Mouse (Mus musculus) natural killer cell, adult 2 months (primary cell): ENCODE measurements around the gene Ubqln4.
"Not testable (repeated sequence)": the region's sequence is repeated elsewhere in the genome, so short reads cannot be mapped to it uniquely, and the experiment has no call there.

Experiments used
- DNase-seq, 2 experiments: peaks; one replicate each; pipeline ENCODE4 v3.0.0; 2022; ENCODE audit warnings: low spot score in 2 of 2

Gene Ubqln4

DNA sequence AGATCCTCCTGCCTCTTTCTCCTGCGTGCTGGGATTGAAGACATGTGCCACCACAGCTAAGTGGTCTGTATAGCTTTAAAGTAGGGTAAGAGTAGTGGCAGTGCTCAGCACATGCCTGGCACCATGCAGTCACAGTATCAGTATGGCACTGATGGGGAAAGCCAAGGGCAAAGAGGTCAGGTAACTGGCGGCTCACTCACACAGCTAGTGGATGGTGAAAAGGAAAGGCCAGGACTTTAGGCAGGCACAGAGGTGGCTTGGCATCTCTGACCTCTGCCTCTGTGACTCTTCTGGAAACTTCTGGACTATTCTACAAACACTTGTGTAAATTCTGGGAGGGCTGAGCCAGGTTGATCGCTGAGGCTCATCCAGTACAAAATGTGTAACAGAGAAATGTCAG, 12.6 kb downstream of the Ubqln4 start:
- DNase-seq = no peak

GRCm38 (mm10) chr3:88566536-88567061, 13.0 kb downstream of the Ubqln4 start:
- no peak for DNase-seq

DNA sequence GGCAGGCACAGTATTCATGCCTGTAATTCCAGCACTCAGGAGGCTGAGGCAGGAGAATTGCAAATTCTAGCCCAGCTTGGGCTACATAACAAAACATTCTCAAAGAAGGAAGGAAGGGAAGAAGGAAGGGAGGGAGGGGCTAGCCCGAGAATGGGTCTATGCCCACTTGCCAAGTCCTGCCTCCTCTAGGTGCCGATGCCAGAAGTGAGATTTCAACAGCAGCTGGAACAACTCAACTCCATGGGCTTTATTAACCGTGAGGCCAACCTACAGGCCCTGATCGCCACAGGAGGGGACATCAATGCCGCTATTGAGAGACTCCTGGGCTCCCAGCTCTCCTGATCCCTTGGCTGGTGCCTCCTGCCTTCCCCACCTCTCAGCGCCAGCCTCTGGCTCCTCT, 14.3 kb downstream of the Ubqln4 start:
- DNase-seq = no peak

GRCm38 (mm10) chr3:88568615-88569014, 15.1 kb downstream of the Ubqln4 start:
- no peak for DNase-seq

DNA sequence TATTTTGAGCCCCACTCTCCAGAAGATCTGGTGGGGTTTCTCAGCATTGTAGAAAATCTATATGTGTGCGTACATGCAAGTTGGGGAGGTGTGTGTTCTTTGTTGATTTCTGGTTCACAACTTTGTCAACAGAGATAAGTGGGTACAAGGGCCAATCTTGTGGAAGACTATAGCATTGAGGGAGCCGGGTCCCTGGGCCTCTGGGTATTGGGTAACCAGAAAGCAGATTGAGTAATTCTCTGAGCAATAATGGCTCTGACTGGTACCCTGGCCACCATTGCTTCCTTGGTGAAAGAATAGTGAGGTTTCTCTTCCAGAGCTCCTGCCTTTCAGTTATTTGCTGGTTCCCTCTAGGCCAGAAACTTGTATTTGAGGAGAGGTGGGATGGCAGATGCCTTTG, 15.5 kb downstream of the Ubqln4 start:
- no peak for DNase-seq

- no peak for DNase-seq
Observed at GRCm38 (mm10) chr3:88569694-88570093, 16.1 kb downstream of the Ubqln4 start.

GRCm38 (mm10) chr3:88570341-88570740, 16.8 kb downstream of the Ubqln4 start:
- no peak for DNase-seq

DNA sequence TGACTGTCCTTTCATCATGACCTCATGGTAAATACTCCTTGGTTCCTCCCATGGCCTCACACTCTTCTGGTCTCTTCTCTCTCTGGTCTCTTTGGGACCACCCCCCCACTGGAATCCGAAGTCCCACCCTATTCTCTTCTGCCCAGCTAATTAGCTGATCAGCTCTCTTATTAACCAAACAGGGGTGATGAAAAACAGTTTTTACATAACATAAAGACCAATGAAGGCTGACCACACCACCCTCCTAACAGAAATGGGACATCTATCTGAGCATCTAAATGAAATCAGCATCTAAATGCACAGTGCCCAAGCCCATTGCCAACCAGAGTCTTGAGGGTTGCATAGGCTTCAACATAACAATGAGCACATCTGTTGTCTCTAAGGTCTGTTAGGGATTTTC, 18.3 kb downstream of the Ubqln4 start:
- DNase-seq = no peak

DNA sequence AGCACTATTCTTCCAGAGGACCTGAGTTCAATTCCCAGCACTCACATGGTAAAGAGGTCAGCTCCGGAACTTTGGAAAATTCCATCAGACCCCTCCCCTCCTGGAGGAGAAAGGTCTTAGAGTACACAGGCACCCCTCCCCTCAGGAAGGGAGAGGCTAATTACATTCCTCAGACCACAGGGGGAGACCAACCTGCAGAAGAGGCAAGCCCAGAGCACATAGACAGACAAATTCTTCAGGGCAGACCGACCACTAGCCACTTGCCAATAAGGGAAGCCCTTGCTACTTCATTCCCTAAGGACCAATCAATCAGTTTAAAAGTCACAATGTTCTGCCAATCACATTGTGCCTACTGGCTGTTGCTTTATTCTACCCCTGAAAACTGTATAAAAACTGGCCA, 19.3 kb downstream of the Ubqln4 start:
- DNase-seq = no peak

DNA sequence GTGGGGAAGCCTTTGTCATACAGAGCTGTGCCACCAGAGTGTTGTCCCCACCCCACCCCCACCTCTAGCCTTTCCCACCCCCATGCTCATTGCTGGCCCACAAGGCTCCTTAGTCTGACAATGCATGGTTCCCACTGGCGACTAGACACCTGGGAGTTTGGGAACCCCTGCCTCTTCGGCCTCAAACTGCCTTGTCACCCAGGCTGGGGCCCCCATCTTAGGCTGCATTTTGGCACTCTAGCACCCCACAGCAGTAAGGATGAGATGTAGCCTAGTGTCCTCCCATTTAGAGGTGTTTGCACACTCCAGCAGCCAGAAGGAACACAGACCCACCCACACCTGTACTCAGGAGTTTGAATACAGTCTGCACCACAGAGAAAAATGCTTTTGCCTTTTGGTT, 20.3 kb downstream of the Ubqln4 start:
- DNase-seq = no peak

DNA sequence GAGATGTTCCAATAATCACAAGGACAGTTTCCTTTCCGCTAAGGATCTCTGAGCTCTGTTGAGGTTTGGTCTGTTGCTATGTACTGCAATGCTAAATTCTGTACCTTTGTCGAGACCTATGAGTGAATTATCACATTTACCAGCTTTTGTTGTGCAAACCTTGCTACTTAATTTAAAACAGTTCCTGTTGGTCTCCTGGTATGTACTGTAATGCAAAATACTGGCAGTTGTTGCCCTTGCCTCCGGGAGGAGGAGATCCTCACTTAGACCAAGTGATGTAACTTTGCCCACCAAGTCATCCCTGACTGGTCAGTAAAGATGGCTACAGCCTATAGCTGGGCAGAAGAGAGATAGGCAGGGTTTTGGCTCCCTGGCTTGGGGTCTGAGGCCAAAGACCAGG, 22.0 kb downstream of the Ubqln4 start, which contains the start of gene Ssr2:
TSS of gene Ssr2 (plus strand) at position 337 of the 400 bp plus-strand sequence.
- DNase-seq = no peak

DNA sequence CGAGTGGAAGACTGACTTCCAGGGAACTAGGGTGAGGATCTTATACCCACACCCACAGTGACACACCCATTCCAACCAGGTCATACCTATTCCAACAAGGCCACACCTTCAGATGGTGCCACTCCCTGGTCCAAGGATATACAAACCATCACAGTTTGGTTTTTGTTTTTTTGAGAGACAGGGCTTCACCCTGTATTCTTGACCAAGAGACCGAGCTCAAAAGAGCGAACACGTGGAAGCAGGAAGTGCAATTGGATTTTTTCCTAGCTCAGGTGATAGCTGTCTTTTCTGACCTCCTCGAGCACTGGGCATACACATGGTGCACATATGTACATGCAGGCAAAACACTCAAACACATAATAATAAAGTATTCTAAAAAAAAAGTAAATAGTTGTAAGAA, 24.3 kb downstream of the Ubqln4 start:
- DNase-seq = not testable (repeated sequence)

DNA sequence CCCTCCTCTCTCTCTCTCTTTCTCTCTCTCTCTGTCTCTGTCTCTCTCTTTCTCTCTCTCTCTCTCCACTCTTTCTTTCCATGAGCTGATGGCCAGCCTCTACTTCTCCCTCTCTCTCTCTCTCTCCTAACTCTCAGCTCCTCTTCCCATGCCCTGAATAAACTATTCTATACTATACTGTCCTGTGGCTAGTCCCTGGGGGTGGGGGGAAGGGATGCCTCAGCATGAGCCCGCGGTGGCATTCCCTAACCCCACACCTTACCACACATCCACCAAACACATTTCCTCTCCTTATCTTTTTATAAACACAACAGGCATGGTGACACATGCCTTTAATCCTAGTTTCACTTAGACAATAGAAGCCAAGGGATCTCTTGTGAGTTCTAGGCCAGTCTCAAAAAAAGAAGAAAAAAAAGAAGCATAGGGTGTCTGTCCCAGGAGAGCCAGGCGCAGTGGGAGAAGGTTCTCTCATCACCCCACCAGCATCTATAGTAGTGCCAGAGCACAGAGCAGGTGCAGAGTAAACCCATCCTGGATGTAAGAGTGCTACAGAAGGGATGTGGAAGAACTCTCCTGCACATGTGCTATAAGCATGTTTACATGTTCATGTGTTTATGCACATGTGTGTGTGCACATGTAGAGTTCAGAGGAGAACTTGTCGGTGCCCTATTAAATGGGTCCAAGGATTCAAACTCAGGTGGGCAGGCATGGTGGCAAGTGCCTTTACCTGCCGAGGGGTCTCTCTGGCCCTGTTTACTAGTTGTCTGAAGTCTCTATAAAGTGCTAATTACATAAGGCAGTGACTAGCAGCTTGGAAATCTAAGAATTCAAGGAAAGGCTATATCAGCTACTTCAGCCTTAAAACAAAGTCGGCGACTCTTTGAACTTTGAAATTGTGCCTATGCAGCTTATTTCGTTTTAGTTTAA, 25.2 kb downstream of the Ubqln4 start:
- DNase-seq = no peak

GRCm38 (mm10) chr3:88579454-88580117, 26.0 kb downstream of the Ubqln4 start:
- peak; percentile 73 to 74 for DNase-seq

DNA sequence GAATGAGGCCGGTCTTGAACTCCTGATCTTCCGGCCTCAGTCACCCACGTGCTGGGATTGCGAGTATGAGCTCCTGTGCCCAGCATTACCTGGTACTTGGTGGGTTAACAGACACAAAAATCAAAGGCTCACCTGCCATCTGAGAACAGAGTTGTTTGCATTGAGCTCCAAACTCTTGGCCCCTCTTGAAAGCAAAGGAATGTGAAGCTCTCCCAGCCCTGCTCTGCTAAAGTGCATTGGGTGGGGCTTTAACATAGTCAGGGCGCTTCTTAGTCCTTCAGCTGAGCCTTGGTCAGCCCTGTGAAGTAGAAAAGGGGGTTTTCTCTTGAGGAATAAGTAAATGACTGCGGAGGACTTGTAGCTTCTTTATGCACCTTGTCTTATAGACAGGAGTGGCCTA, 32.2 kb downstream of the Ubqln4 start:
- no peak for DNase-seq

DNA sequence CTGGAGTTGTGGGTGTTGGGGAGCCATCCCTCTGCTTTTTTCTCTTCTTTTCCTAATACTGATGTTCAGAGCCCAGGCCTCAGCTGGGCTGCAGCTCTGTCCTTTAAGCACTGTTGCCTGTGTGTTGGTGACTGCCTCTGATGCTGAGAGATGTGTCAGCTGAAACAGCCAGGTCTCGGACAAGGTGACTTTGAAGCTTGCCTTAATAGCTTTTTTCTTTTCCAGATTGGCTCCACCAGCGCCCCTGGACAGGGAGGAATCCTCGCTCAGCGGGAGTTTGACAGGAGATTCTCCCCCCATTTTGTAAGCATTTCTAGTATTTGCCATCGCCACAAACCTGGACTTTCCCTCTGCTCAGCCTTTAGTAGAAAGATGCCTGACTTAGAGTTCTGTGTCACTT, 33.1 kb downstream of the Ubqln4 start:
- no peak for DNase-seq

GRCm38 (mm10) chr3:88590246-88590645, 36.7 kb downstream of the Ubqln4 start:
- DNase-seq = no peak

DNA sequence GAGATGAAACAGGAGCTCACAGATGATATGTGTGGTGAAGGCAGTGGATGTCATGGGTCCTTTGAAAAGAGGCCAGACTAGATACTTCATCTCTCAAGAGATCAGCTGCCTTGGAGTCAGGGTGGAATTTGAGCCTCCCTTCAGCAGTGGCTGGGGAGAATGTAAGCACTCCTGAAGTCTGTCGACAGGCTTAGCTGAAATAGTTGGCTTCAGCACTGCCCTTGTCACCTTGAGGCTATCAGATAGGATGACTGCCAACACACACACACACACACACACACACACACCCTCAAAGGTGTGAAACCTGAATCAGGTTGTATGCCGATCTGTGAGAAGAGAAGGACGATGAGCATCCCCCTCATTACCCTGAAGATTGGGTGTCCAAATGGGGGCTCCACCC, 37.5 kb downstream of the Ubqln4 start:
- no peak for DNase-seq

- peak; percentile 54 to 61 for DNase-seq
Observed at GRCm38 (mm10) chr3:88591950-88592731, 38.6 kb downstream of the Ubqln4 start.

DNA sequence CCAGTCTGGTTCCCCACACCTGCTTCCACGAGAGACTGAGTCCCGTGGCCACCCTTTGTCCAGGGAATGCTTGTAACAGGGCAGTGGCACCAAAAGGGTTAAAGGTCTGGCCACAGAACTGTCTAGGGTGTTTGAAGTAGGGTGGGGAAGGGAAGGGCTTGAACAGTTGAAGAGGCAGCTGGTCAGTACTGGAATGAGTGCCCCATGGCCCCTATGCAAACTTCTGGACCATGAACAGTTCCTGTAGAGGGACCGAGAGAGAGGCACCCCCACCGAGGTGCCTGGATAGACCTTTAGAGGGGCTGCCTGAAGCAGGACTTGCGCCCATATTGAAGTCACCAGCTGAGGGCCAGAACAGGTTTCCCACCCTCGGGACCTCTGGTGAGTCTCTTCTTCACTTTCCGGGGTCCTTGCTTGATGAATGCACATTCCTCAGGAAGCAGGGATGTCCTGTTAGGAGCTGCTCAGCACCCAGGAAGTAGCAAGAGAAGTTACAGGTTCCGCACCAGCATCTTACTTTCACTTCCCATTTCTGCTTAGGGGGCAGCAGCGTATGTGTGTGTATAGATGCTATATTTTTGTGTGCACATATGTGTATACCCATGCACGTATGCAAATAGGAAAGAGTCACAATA, 39.5 kb downstream of the Ubqln4 start:
- peak; percentile 35 to 58 for DNase-seq

GRCm38 (mm10) chr3:88593893-88594580, 40.5 kb downstream of the Ubqln4 start:
- no peak for DNase-seq
